Mouse (Mus musculus) megakaryocyte, embryonic 14.5 days (primary cell): ENCODE data around the gene Khdc4.

Source experiments
- FLI1 ChIP-seq: IDR thresholded peaks from 2 replicates; pipeline ENCODE4 v1.6.1; 2012; ENCODE audit warnings: low read length, inconsistent platforms, mixed read lengths
- GATA1 ChIP-seq: IDR thresholded peaks from 3 replicates; pipeline ENCODE4 v1.6.1; 2012; ENCODE audit warnings: mixed read lengths, low read length, inconsistent platforms, borderline replicate concordance

DNA sequence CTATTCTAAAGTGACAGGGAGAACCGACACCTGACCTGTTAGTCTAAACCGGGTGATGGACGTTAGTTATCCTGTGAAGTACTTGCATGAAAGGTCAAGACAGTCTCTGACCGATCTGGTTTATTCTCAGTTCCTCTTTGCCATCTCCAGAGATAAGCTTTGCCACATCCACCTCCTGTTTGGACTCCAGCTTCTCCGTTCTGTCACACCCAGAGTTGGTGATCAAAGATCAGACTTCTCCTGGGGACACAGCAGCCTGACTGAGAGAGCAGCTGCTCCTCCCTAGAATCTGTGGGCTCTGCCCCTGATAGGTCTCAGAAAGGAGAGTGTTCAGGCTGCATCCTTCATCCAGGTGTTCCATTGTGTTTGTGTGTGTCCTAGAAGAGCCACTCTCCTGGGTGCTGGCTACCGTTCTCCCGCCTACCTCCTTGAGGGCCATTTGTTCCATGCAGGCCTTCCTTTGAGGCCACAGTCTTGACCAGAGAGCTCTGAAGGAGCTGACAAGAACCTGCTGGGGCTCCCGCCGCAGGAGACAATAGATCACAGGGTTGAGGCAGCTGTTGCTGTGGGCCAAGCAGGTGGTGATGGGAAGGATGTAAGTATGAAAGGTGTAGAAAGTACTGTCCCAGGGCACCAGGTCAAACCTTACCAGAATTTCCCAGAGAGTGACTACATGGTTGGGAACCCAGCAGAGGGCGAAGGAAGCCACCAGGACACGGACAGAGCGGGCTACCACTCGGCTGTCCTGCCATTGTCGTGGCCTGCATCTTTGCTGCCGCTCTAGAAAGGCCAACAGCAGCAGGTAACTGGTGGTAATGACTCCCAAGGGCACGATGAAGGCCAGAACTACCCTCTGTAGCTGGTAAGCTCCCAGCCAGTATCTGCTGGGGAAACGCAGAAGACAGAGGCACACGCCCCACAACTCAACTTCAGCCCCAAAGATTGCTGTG is 33.7 kb upstream of the Khdc4 start:
- no peak for TF ChIP-seq GATA1
- TF ChIP-seq FLI1, result no peak
